ENCODE assay signal across 8 mouse cellular contexts in genomic region chr10:80418311-80418710, GRCm38 (mm10). TPM values are rescaled to one million over a fixed set of nuclear protein-coding genes. Genes with fewer than 3 reads are reported as not detected.
A peak's percentile ranks its signal among the peaks of the same experiment; 100 is the strongest.
DNase-seq lines count a peak whose midpoint lies in the region; ATAC-seq lines count a peak whose summit lies in the region.

No protein-coding gene starts in this region.

- 0 out of 2 replicates have a peak, but pooled peaks have one; percentile 10 for ATAC-seq in hindbrain, embryonic 14.5 days (ENCODE audit: low FRiP score)

- H3K27me3 ChIP-seq in hindbrain, embryonic 14.5 days (ENCODE audit: control insufficient read depth, insufficient read depth, low read length), result no peaks in the 10 kb centered on the region

- no peak overlapping the region for H3K9ac ChIP-seq in hindbrain, embryonic 14.5 days

- H3K36me3 ChIP-seq in hindbrain, embryonic 14.5 days (replicated peaks; ENCODE audit: control insufficient read depth, insufficient read depth), result peaks cover 84% of the 10 kb centered on the region

- no peaks in the 10 kb centered on the region for H3K9me3 ChIP-seq in hindbrain, embryonic 14.5 days (ENCODE audit: control insufficient read depth, low read length)

- H3K4me3 ChIP-seq in hindbrain, embryonic 14.5 days (replicated peaks; ENCODE audit: low read length), result no peak overlapping the region

- H3K4me1 ChIP-seq in hindbrain, embryonic 14.5 days (replicated peaks; ENCODE audit: control insufficient read depth, insufficient read depth, low read length), result peaks cover 23% of the 10 kb centered on the region; the same call in 1 of the 2 replicates

- no peak overlapping the region for H3K4me2 ChIP-seq in hindbrain, embryonic 14.5 days (replicated peaks)

- WGBS in hindbrain, embryonic 14.5 days, result 44% methylated on average over 3 of the region's 3 CpGs

- DNase-seq in spleen, adult 12 weeks (ENCODE audit: low spot score), result peak; percentile 52
- DNase-seq in spleen, postnatal 36 days (ENCODE audit: low spot score in 2 of 2), result no peak
- peak; percentile 91 for DNase-seq in cerebellum, adult 11-12 months
- peak; percentile 67 for DNase-seq in hindbrain, embryonic 14.5 days (ENCODE audit: low spot score)
- DNase-seq in lung, postnatal 10 days, result peak; percentile 58
- no peak for DNase-seq in yolk sac, embryonic 10.5 days (ENCODE audit: low spot score)
- DNase-seq in ovary, postnatal 36 days (ENCODE audit: low spot score), result no peak
- DNase-seq in right cerebral cortex, postnatal 4 days, result no peak

- peak overlapping the region; percentile 47; the same call in 1 of the 2 replicates for H3K27ac ChIP-seq in hindbrain, embryonic 14.5 days

RNA-seq across cellular contexts. Expression of gene Uqcr11, which starts 11.7 kb away (rescaled TPM):
- 675 and 804 TPM in 2 replicates for polyA plus RNA-seq in hindbrain, embryonic 14.5 days (2014; fragmentation: Nextera tagmentation; extraction: Ambion mirVana)

RNA-seq across cellular contexts. Expression of gene Tcf3, which starts 15.1 kb away (rescaled TPM):
- 41.3 and 46.5 TPM in 2 replicates for polyA plus RNA-seq in hindbrain, embryonic 14.5 days (2014; fragmentation: Nextera tagmentation; extraction: Ambion mirVana)

RNA-seq across cellular contexts. Expression of gene Mbd3, which starts 19.0 kb away (rescaled TPM):
- 152 and 161 TPM in 2 replicates for polyA plus RNA-seq in hindbrain, embryonic 14.5 days (2014; fragmentation: Nextera tagmentation; extraction: Ambion mirVana)

RNA-seq across cellular contexts. Expression of gene Mex3d, which starts 30.9 kb away (rescaled TPM):
- polyA plus RNA-seq in hindbrain, embryonic 14.5 days (2014; fragmentation: Nextera tagmentation; extraction: Ambion mirVana), result 12.3 and 13.3 TPM in 2 replicates

Comparison
In these comparisons a context has a peak if more than half of its experiments do, and no peak if none do; other contexts are left out.
1. DNase-seq: peak in spleen, adult 12 weeks (single experiment), cerebellum, adult 11-12 months (single experiment), hindbrain, embryonic 14.5 days (single experiment) and lung, postnatal 10 days (single experiment); none in spleen, postnatal 36 days (0 of 2), yolk sac, embryonic 10.5 days (single experiment), ovary, postnatal 36 days (single experiment) and right cerebral cortex, postnatal 4 days (single experiment).